Mouse (Mus musculus) ES-E14 (cell line): ENCODE data around the gene Cep152. TPM values are rescaled to one million over a fixed set of nuclear protein-coding genes. Genes with fewer than 3 reads are reported as not detected.

Experiments
- DNase-seq: peaks from one replicate; pipeline ENCODE4 v3.0.0-alpha.2; 2013; ENCODE audit warnings: low read depth, low spot score
- H3K27ac ChIP-seq: 2 replicates; pipeline ENCODE4 v1.5.1; 2012; ENCODE audit warnings: low read depth, mild to moderate bottlenecking, low read length, moderate library complexity, mixed read lengths; ENCODE audit not compliant: poor library complexity, insufficient read depth, severe bottlenecking
- H3K36me3 ChIP-seq: 2 replicates; pipeline ENCODE4 v1.6.1; 2012; ENCODE audit warnings: mild to moderate bottlenecking, low read length, moderate library complexity, mixed read lengths; ENCODE audit not compliant: control insufficient read depth, poor library complexity, insufficient read depth, severe bottlenecking
- H3K4me1 ChIP-seq, 2 experiments: fragments of 150-350 bp in 1 of 2; sonication (generic) in 1 of 2; 2 replicates each; pipeline ENCODE4 v1.6.1; 2012; ENCODE audit warnings: low read length in 2 of 2, mild to moderate bottlenecking in 1 of 2, mixed read lengths in 1 of 2; ENCODE audit not compliant: control insufficient read depth in 2 of 2, insufficient read depth in 2 of 2, poor library complexity in 1 of 2
- H3K4me3 ChIP-seq, 2 experiments: fragments of 150-350 bp in 1 of 2; sonication (generic) in 1 of 2; 2 replicates each; pipeline ENCODE4 v1.5.1; 2012; ENCODE audit warnings: low read length in 2 of 2, low read depth in 1 of 2, mild to moderate bottlenecking in 1 of 2, mixed read lengths in 1 of 2; ENCODE audit not compliant: insufficient read depth in 1 of 2, poor library complexity in 1 of 2, severe bottlenecking in 1 of 2
- H3K9ac ChIP-seq: 2 replicates; pipeline ENCODE4 v1.6.1; 2012; ENCODE audit warnings: low read depth, mild to moderate bottlenecking, low read length, mixed read lengths; ENCODE audit not compliant: poor library complexity, insufficient read depth, severe bottlenecking
- H3K9me3 ChIP-seq: fragments of 150-350 bp; sonication (generic); 2 replicates; pipeline ENCODE4 v1.6.1; 2012; ENCODE audit warnings: low read depth, mild to moderate bottlenecking, low read length; ENCODE audit not compliant: control insufficient read depth, insufficient read depth
- CHD2 ChIP-seq: IDR thresholded peaks from 2 replicates; pipeline ENCODE4 v1.6.1; 2014; ENCODE audit warnings: mild to moderate bottlenecking, low read depth, low read length, inconsistent platforms
- HCFC1 ChIP-seq: IDR thresholded peaks from 2 replicates; pipeline ENCODE4 v1.6.1; 2012; ENCODE audit warnings: low read length, inconsistent platforms, borderline replicate concordance; ENCODE audit not compliant: insufficient read depth
- MAFK ChIP-seq: IDR thresholded peaks from 2 replicates; pipeline ENCODE4 v1.6.1; 2014; ENCODE audit warnings: mild to moderate bottlenecking, low read depth, low read length, inconsistent platforms; ENCODE audit not compliant: insufficient read depth
- ZC3H11A ChIP-seq: IDR thresholded peaks from 2 replicates; pipeline ENCODE4 v1.6.1; 2012; ENCODE audit warnings: low read depth, mild to moderate bottlenecking, inconsistent platforms, low read length, borderline replicate concordance
- ZNF384 ChIP-seq: IDR thresholded peaks from 2 replicates; pipeline ENCODE4 v1.6.1; 2012; ENCODE audit warnings: low read depth, low read length, inconsistent platforms
- in situ Hi-C, 2 experiments: fragments of 600-800 bp; cut with MboI; formaldehyde crosslinking; loops; one replicate each; pipeline ENCODE4 v1.15.1; 2025; ENCODE audit warnings: low sequenced_read_pairs in 2 of 2, inconsistent platforms in 1 of 2; ENCODE audit not compliant: unreplicated experiment in 2 of 2
- total RNA-seq: library from RNA; depleted of rRNA; stranded (reverse); fragments of 300-350 nt; gene quantifications from 2 replicates; pipeline ENCODE4 v1.2.3, GENCODE M21; 2012

Cep152 gene
- total RNA-seq, 1 experiment, result 12.5 TPM

GRCm38 (mm10) chr2:125544986-125545385, 79.9 kb downstream of the Cep152 start:
- H3K9ac ChIP-seq, result no peak overlapping the region
- H3K4me3 ChIP-seq, result no peak overlapping the region
- TF ChIP-seq HCFC1 (no peak), MAFK (no peak), ZC3H11A (no peak), CHD2 (no peak), ZNF384 (no peak)
- no peaks in the 10 kb centered on the region for H3K9me3 ChIP-seq
- no peaks in the 10 kb centered on the region for H3K36me3 ChIP-seq
- no peak overlapping the region for H3K27ac ChIP-seq
- no peaks in the 10 kb centered on the region for H3K4me1 ChIP-seq
- in situ Hi-C loops, result no loop called here
- DNase-seq, result no peak

DNA sequence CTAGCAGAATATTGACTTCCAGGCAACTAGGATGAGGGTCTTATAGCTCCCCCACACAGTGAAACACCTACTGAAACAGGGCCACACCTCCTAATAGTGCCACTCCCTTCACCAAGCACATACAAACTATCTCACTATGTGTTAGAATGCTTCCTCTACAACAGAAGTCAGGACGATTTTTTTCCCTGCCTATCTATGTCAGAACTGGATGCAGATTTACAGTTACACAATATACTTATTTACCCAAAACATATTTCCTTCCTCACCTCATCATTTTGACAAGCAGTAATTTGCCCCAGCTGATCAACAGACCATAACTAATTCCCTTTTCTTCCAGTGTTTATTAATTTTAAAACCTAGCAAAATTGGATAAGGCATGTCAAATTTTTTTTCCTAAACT, 81.3 kb downstream of the Cep152 start:
- no peaks in the 10 kb centered on the region for H3K4me1 ChIP-seq
- no peaks in the 10 kb centered on the region for H3K9me3 ChIP-seq
- H3K27ac ChIP-seq, result no peak overlapping the region
- TF ChIP-seq ZC3H11A, result no peak
- TF ChIP-seq MAFK, result no peak
- TF ChIP-seq ZNF384, result no peak
- no peak for TF ChIP-seq CHD2
- TF ChIP-seq HCFC1, result no peak
- H3K4me3 ChIP-seq, result no peak overlapping the region
- no peaks in the 10 kb centered on the region for H3K36me3 ChIP-seq
- in situ Hi-C loops, result no loop called here
- no peak overlapping the region for H3K9ac ChIP-seq
- DNase-seq, result no peak

- H3K9ac ChIP-seq, result no peak overlapping the region
- in situ Hi-C loops, result no loop called here
- TF ChIP-seq HCFC1 (no peak), CHD2 (no peak), MAFK (no peak), ZNF384 (no peak), ZC3H11A (no peak)
Observed at GRCm38 (mm10) chr2:125541451-125541850, 83.5 kb downstream of the Cep152 start.

DNA sequence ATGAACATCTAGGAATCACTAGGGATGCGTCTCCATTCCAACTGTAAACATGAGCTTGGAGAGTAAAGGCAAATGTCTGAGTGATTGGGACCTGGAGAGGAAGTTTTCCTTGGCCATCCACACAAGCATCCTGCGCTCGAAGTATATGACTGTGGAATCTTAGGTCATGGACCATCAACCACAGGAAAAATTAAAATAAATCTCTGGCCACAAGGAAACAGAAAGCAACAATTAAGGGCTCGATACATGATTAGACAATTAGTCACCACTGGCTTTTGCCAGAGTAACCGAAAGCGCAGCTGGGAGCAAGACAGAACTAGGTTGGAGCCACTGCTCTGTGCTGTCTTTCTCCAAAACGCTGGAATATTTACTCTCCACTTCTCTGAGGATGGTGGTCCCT, 84.3 kb downstream of the Cep152 start:
- in situ Hi-C loops, result no loop called here
- no peak for DNase-seq
- no peaks in the 10 kb centered on the region for H3K4me1 ChIP-seq
- no peaks in the 10 kb centered on the region for H3K36me3 ChIP-seq
- no peak overlapping the region for H3K4me3 ChIP-seq
- no peaks in the 10 kb centered on the region for H3K9me3 ChIP-seq
- H3K9ac ChIP-seq, result no peak overlapping the region
- TF ChIP-seq MAFK (no peak), CHD2 (no peak), ZC3H11A (no peak), HCFC1 (no peak), ZNF384 (no peak)
- H3K27ac ChIP-seq, result no peak overlapping the region

More at GRCm38 (mm10) chr2:125541451-125541850, 83.5 kb downstream of the Cep152 start:
- Histone ChIP-seq H3K27ac (no peak overlapping the region), H3K36me3 (no peaks in the 10 kb centered on the region), H3K4me3 (no peak overlapping the region), H3K4me1 (no peaks in the 10 kb centered on the region), H3K9me3 (no peaks in the 10 kb centered on the region)
- no peak for DNase-seq

DNA sequence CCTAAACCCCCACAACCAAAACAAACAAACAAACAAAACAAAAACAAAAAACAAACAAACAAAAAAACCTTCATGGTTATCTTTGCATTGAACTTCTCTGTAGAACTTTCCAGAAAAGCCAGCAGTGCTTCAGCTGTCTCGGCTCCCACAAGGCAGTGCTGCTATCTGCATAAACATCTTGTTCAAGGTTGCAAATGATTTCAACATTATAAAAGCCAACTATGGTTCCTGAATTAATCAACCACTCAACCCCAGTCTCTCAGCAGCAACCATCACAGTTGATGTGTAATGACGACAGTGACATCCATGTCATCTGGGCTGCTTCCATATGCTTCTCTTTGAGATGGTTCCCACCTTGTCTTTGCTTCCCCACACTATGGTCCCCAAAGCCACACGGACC, 85.3 kb downstream of the Cep152 start:
- Histone ChIP-seq H3K9ac (no peak overlapping the region), H3K4me3 (no peak overlapping the region), H3K4me1 (no peaks in the 10 kb centered on the region), H3K27ac (no peak overlapping the region), H3K9me3 (no peaks in the 10 kb centered on the region), H3K36me3 (no peaks in the 10 kb centered on the region)
- DNase-seq, result no peak
- in situ Hi-C loops, result no loop called here
- TF ChIP-seq ZC3H11A (no peak), HCFC1 (no peak), MAFK (no peak), ZNF384 (no peak), CHD2 (no peak)
